Mouse (Mus musculus) kidney, embryonic 14.5 days (tissue): ENCODE data around the gene Dusp3. TPM values are rescaled to one million over a fixed set of nuclear protein-coding genes. Genes with fewer than 3 reads are reported as not detected.

Source experiments
- ATAC-seq: fragments of 200-750 bp; cut with Nextera tagmentation; 2 replicates; pipeline ENCODE4 v1.8.0; 2017; ENCODE audit warnings: moderate number of reproducible peaks, mild to moderate bottlenecking, moderate TSS enrichment, moderate library complexity; ENCODE audit not compliant: low FRiP score, low TSS enrichment
- H3K27ac ChIP-seq: fragments of 300-500 bp; sonication (generic); 2 replicates; pipeline ENCODE4 v1.5.1; 2014; ENCODE audit warnings: low read depth, mild to moderate bottlenecking, low read length, moderate library complexity, mixed read lengths
- H3K27me3 ChIP-seq: fragments of 300-500 bp; sonication (generic); 2 replicates; pipeline ENCODE4 v1.6.1; 2014; ENCODE audit warnings: mild to moderate bottlenecking, low read length; ENCODE audit not compliant: control insufficient read depth, insufficient read depth
- H3K36me3 ChIP-seq: fragments of 300-500 bp; sonication (generic); 2 replicates; pipeline ENCODE4 v1.6.1; 2014; ENCODE audit warnings: low read length, mixed read lengths; ENCODE audit not compliant: control insufficient read depth, insufficient read depth
- H3K4me1 ChIP-seq: fragments of 300-500 bp; sonication (generic); 2 replicates; pipeline ENCODE4 v1.6.1; 2014; ENCODE audit warnings: low read length, mixed read lengths; ENCODE audit not compliant: control insufficient read depth, insufficient read depth
- H3K4me2 ChIP-seq: fragments of 300-500 bp; sonication (generic); replicated peaks from 2 replicates; pipeline ENCODE4 v1.6.1; 2014; ENCODE audit warnings: low read depth, mild to moderate bottlenecking, low read length
- H3K4me3 ChIP-seq: fragments of 300-500 bp; sonication (generic); 2 replicates; pipeline ENCODE4 v1.5.1; 2014; ENCODE audit warnings: mild to moderate bottlenecking, low read length
- H3K9ac ChIP-seq: fragments of 300-500 bp; sonication (generic); 2 replicates; pipeline ENCODE4 v1.6.1; 2014; ENCODE audit warnings: low read depth, mild to moderate bottlenecking, low read length, moderate library complexity
- H3K9me3 ChIP-seq: fragments of 300-500 bp; sonication (generic); 2 replicates; pipeline ENCODE4 v1.6.1; 2016; ENCODE audit warnings: low read length; ENCODE audit not compliant: control insufficient read depth
- WGBS: fragments of 180-500 bp; shearing (Covaris S2); extraction: QIAGEN DNeasy Blood & Tissue Kit; methylation state at CpG from one replicate; pipeline ENCODE4 v1.1.7; 2014; 5-methylcytosine and 5-hydroxymethylcytosine counted together
- polyA plus RNA-seq: library from polyadenylated mRNA; unstranded; fragments of >200 nt; fragmentation: Nextera tagmentation; extraction: Ambion mirVana; gene quantifications from 2 replicates; pipeline ENCODE4 v1.2.1, GENCODE M21; 2014

Gene Dusp3
- polyA plus RNA-seq, 1 experiment from 2014 or later: 25.3 TPM

DNA sequence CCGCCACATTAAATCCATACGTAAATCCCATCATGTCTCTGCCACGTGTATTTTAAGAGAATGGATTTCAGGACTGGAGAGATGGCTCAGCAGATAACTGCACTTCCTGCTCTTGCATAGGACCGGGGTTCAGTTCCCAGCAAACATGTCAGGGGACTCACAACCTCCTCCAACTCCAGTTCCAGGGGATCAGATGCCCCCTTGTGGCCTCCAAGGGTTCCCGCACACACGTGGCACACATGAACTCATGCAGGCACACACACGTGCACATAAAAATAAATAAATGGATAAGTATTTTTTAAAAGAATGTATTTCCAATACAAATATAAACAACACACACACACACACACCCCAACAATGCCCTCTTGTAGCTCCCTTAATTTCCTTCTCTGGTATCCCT is 9.9 kb downstream of the Dusp3 start:
- no peak overlapping the region for H3K9ac ChIP-seq
- H3K4me1 ChIP-seq: 0 out of 2 replicates have a peak, but pooled peaks cover 22% of the 10 kb centered on the region
- H3K36me3 ChIP-seq: peaks cover 3% of the 10 kb centered on the region; the same call in 1 of the 2 replicates
- H3K27me3 ChIP-seq: no peaks in the 10 kb centered on the region
- 91% methylated on average over 7 of the region's 7 CpGs for WGBS
- H3K27ac ChIP-seq: no peak overlapping the region
- no peak overlapping the region for H3K4me3 ChIP-seq
- H3K9me3 ChIP-seq: peaks cover 2% of the 10 kb centered on the region; the same call in 1 of the 2 replicates
- no peak for ATAC-seq
- no peak overlapping the region for H3K4me2 ChIP-seq

DNA sequence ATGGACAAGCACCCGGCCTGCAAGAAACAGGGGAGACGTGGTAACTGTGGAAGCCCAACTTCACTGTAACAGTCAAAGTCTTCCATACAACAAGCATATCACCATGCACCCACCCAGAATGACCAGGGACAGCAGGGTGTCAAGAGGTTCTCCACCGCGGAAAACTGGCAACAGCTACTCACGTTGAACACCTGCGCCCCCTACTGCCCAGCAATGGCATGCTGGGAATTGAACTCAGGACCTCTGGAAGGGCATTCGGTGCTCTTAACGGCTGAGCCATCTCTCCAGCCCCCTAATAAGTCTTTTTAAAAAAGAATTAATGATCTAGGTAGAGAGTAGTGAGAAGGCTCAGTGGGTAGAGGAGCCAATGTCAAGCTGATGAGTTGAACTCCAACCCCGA is 11.9 kb downstream of the Dusp3 start:
- Histone ChIP-seq H3K27ac (no peak overlapping the region), H3K9me3 (peaks cover 2% of the 10 kb centered on the region; the same call in 1 of the 2 replicates), H3K9ac (no peak overlapping the region), H3K4me1 (0 out of 2 replicates have a peak, but pooled peaks cover 13% of the 10 kb centered on the region), H3K4me2 (no peak overlapping the region), H3K36me3 (no peaks in the 10 kb centered on the region; the same call in 1 of the 2 replicates), H3K4me3 (no peak overlapping the region), H3K27me3 (no peaks in the 10 kb centered on the region)
- no peak for ATAC-seq
- WGBS: 57% methylated on average over 9 of the region's 9 CpGs

DNA sequence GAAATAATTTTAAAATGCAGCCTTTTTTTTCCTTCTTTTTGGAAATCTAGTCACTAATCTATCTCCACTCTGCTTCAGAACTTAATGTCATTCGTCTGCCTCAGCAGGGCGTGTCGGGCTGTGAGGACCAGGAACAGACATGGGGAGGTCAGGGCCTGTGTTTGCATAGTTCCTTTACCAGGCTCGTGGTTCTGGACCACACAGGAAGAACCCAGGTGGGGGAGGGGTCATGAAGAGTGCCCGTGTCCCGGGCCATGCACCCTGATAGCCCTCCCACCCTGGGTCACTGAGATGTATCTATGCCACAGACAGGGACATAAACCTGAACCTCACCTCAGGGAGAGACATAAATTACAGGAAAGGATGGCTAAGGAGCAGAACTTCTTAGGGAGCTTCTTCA is 12.6 kb downstream of the Dusp3 start:
- no peak overlapping the region for H3K27ac ChIP-seq
- no peaks in the 10 kb centered on the region for H3K27me3 ChIP-seq
- ATAC-seq: no peak
- no peaks in the 10 kb centered on the region; the same call in 1 of the 2 replicates for H3K36me3 ChIP-seq
- H3K4me3 ChIP-seq: no peak overlapping the region
- H3K4me2 ChIP-seq: no peak overlapping the region
- 0 out of 2 replicates have a peak, but pooled peaks cover 13% of the 10 kb centered on the region for H3K4me1 ChIP-seq
- 32% methylated on average over 6 of the region's 6 CpGs for WGBS
- H3K9ac ChIP-seq: no peak overlapping the region
- H3K9me3 ChIP-seq: peaks cover 2% of the 10 kb centered on the region; the same call in 1 of the 2 replicates

DNA sequence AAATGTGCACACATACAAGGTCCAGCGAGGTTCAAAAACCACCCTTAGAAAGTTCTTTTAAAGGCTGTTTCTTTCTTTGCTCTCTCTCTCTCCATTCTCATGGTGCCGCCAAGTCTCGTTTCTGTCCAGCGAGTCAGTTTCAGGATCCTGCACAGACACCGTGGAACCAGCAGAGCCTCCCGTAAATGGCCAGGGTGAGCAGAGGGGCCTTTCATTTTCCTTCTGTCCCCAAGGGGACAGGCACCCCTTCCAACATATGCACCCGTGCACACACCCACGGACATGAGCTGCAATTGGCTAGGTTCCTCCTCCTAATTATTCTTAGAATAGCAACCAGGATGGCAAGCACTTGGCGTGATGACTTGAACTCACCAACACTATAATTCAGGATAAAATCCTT is 13.3 kb downstream of the Dusp3 start:
- H3K4me3 ChIP-seq: no peak overlapping the region
- ATAC-seq: no peak
- H3K36me3 ChIP-seq: no peaks in the 10 kb centered on the region; the same call in 1 of the 2 replicates
- H3K4me1 ChIP-seq: peaks cover 14% of the 10 kb centered on the region
- no peak overlapping the region for H3K4me2 ChIP-seq
- H3K27me3 ChIP-seq: no peaks in the 10 kb centered on the region
- no peak overlapping the region for H3K9ac ChIP-seq
- WGBS: 73% methylated on average over 9 of the region's 9 CpGs
- H3K27ac ChIP-seq: no peak overlapping the region
- peaks cover 2% of the 10 kb centered on the region; the same call in 1 of the 2 replicates for H3K9me3 ChIP-seq

DNA sequence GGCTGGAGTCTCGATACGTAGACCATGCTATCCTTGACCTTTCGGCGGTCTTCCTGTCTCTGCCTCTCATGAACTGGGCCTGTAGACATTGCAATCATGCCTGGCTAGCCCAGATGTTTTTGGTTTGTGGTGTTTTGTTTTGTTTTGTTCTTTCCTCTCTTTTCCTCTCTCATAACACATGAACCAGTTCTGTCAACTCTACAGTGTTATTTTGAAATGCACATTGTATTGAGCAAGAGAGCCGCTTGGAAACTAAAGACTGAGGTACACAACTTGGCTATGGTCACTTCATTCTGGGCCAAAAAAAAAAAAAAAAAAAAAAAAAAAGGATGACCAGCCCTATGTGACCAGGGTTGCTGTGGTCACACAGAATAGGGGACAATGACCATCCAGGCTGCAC is 14.2 kb downstream of the Dusp3 start:
- Histone ChIP-seq H3K4me2 (no peak overlapping the region), H3K9me3 (peaks cover 2% of the 10 kb centered on the region; the same call in 1 of the 2 replicates), H3K9ac (no peak overlapping the region), H3K4me1 (peaks cover 12% of the 10 kb centered on the region), H3K4me3 (no peak overlapping the region), H3K27me3 (no peaks in the 10 kb centered on the region), H3K36me3 (no peaks in the 10 kb centered on the region; the same call in 1 of the 2 replicates), H3K27ac (no peak overlapping the region)
- WGBS: 91% methylated on average over 5 of the region's 5 CpGs
- ATAC-seq: no peak

DNA sequence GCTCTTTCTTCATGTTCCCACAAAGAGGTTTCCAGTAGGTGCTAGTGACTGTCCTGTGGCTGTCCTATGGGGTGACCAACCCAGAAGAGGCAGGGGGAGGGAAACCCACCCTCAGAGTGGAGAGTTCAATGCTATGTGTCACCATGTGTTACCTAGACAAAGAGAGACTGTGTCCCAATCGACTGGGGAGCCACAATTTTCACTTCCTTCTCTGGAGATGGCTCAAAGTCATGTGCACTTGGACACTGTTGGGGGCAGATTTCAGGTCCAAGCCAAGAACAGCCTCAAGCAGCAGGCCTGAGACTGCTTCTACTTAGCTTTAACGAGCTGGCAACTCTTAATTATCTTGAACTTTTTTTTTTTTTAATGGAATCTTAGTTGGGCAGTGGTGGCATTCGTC is 14.7 kb downstream of the Dusp3 start:
- no peaks in the 10 kb centered on the region; the same call in 1 of the 2 replicates for H3K36me3 ChIP-seq
- no peak overlapping the region for H3K4me3 ChIP-seq
- peaks cover 16% of the 10 kb centered on the region for H3K4me1 ChIP-seq
- H3K27me3 ChIP-seq: no peaks in the 10 kb centered on the region
- H3K4me2 ChIP-seq: no peak overlapping the region
- no peak overlapping the region for H3K27ac ChIP-seq
- 75% methylated on average over 3 of the region's 3 CpGs for WGBS
- H3K9ac ChIP-seq: no peak overlapping the region
- H3K9me3 ChIP-seq: peaks cover 2% of the 10 kb centered on the region; the same call in 1 of the 2 replicates
- no peak for ATAC-seq

DNA sequence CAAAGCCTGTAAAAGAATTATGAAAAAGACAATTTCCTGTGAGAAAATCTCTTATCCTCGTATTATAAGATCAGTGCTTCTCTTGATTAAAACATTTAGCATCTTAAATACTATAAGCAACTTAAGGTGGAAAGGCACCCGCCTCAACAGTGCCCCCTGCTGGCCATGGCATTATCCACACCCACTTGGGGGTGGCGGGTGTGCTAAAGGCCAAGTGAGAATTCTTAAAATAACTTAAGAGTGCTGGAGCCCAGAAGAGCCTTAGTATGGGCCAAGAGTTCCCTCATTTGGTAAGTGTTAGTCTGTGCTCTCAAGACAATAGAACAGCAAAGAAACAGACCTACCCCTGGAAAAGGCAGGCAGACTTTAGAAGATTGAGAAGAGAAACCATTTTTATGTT is 15.4 kb downstream of the Dusp3 start:
- no peak overlapping the region for H3K4me3 ChIP-seq
- H3K36me3 ChIP-seq: no peaks in the 10 kb centered on the region; the same call in 1 of the 2 replicates
- no peak overlapping the region for H3K27ac ChIP-seq
- H3K27me3 ChIP-seq: peaks cover 4% of the 10 kb centered on the region; the same call in 1 of the 2 replicates
- no peak overlapping the region for H3K9ac ChIP-seq
- ATAC-seq: no peak
- 57% methylated on average over 3 of the region's 3 CpGs for WGBS
- peaks cover 23% of the 10 kb centered on the region for H3K4me1 ChIP-seq
- H3K9me3 ChIP-seq: no peaks in the 10 kb centered on the region
- no peak overlapping the region for H3K4me2 ChIP-seq

GRCm38 (mm10) chr11:101969835-101970234 is 17.0 kb downstream of the Dusp3 start:
- Histone ChIP-seq H3K36me3 (no peaks in the 10 kb centered on the region; the same call in 1 of the 2 replicates), H3K9ac (no peak overlapping the region), H3K4me2 (no peak overlapping the region), H3K27ac (no peak overlapping the region), H3K4me3 (no peak overlapping the region), H3K9me3 (no peaks in the 10 kb centered on the region), H3K27me3 (peaks cover 12% of the 10 kb centered on the region; the same call in 1 of the 2 replicates), H3K4me1 (peaks cover 38% of the 10 kb centered on the region)
- no peak for ATAC-seq
- 83% methylated on average over 13 of the region's 13 CpGs for WGBS

DNA sequence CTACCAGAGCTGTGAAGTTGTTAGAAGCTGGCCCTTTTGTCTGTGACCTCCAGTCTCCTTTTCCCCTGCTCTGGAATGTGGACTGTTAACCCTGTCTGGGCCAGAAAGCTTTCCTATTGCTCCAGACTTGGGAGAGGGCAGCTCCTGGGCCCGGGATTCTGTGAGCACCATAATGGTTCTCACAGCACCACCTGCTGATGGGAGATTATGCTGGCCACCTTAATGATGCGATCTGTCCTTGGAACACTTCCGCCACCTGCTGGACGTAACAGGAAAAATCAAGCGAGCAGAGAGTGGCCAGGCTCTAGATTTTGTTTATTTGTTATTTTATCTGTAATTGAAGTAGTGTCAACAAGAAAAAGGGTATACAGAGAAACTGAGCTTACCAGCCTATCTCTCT is 18.0 kb downstream of the Dusp3 start:
- H3K4me1 ChIP-seq: peaks cover 42% of the 10 kb centered on the region
- no peaks in the 10 kb centered on the region; the same call in 1 of the 2 replicates for H3K36me3 ChIP-seq
- no peak overlapping the region for H3K27ac ChIP-seq
- no peak overlapping the region for H3K4me3 ChIP-seq
- H3K27me3 ChIP-seq: peaks cover 21% of the 10 kb centered on the region
- 0% methylated on average over 5 of the region's 5 CpGs for WGBS
- H3K4me2 ChIP-seq: 0 out of 2 replicates have a peak overlapping the region, but pooled peaks have one; percentile 1
- ATAC-seq: peak; percentile 48
- no peak overlapping the region for H3K9ac ChIP-seq
- H3K9me3 ChIP-seq: no peaks in the 10 kb centered on the region
